Mouse (Mus musculus): ENCODE data around the gene Ppp6r2.
A peak's percentile ranks its signal among the peaks of the same experiment; 100 is the strongest.

The Ppp6r2 gene

GRCm38 (mm10) chr15:89264485-89264884 lies 53.1 kb downstream of the Ppp6r2 start:
- no peak for DNase-seq

- DNase-seq, result no peak
These were observed 64.1 kb downstream of the Ppp6r2 start for GRCm38 (mm10) chr15:89275497-89275896.

DNA sequence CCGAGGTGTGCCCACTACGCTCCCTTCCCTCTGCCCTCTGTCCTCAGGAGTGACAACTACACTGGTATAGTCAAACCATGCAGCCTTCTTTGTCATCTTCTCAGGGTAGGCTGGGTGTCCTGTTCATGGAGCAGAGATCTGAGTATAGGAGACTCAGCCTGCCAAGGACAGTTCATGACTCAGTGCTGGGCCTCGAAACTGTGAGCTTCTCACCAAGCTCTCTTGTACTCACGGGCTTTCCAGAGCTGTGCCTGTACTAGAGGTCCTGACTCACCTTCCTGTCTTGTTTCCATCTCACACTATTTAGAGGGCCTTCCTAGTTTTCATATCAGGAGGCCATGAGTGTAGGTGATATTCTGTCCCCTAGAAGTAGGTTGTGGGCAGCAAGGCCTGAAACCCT lies 66.0 kb downstream of the Ppp6r2 start:
- DNase-seq, result no peak

GRCm38 (mm10) chr15:89282546-89282945 lies 71.2 kb downstream of the Ppp6r2 start:
- DNase-seq, result no peak

DNA sequence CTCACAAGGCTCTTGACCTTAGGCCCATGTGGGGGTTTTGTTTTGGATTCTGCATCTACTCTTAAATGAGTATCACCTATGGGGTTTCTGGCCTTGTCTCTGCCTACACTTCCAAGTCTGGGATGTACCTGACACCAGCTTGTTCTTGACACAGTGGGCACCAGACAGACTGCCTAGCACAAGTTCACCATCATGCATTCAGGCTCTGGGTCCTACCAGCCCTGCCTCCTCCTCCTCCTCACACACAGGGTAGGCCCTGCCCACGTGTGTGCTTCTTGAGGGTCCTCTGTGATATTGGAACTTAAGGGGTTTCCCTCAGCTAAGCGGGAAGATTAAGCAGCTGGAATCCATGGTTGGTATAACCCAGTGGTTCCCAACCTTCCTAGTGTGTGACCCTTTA lies 72.7 kb downstream of the Ppp6r2 start:
- no peak for DNase-seq

- no peak for DNase-seq
These were observed 73.7 kb downstream of the Ppp6r2 start for GRCm38 (mm10) chr15:89285004-89285403.

DNA sequence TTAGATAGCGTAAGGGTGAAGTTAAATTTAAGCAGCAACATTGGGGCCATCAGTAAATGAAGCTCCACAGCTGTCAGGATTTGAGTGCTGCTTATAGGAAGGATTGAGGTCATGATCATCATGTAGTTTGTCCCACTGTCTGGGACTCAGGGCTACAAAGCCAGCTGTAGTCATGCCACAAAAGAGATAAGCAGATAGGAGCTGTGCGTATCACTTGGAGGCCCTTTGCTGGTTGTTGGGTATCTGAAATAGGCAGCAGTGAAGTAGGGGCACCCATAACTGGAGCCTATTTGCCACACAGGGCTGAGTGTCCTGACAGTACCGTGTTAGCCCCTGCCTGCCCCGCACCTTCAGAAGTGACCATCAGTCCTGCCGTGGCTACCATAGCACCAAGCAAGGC lies 74.1 kb downstream of the Ppp6r2 start:
- DNase-seq, result no peak

DNA sequence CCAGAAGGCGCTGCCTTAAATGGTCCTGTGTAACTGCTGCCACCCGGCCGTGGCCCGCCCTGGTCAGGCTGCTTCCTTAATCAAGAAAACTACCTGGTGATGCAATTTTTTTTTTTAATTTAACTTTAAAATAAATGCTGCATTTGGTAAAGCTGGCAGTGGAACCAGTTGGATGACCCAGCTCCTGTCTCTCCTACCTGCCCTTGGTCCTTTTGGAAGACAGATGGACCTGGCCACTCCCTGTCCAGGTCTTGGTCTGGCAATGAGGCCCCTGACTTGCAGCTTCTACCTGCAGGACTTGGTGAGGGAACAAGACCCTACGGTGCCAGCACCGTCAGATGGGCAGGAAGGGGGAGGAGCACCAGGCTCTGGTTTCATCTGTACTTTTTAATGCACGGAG lies 74.8 kb downstream of the Ppp6r2 start:
- no peak for DNase-seq

GRCm38 (mm10) chr15:89286582-89286981 lies 75.2 kb downstream of the Ppp6r2 start:
- DNase-seq, result no peak

- DNase-seq, result no peak
These were observed 76.9 kb downstream of the Ppp6r2 start for GRCm38 (mm10) chr15:89288227-89288767.

GRCm38 (mm10) chr15:89289455-89289854 lies 78.1 kb downstream of the Ppp6r2 start:
- DNase-seq, result no peak

- no peak for DNase-seq
These were observed 80.2 kb downstream of the Ppp6r2 start for GRCm38 (mm10) chr15:89291521-89291920.

DNA sequence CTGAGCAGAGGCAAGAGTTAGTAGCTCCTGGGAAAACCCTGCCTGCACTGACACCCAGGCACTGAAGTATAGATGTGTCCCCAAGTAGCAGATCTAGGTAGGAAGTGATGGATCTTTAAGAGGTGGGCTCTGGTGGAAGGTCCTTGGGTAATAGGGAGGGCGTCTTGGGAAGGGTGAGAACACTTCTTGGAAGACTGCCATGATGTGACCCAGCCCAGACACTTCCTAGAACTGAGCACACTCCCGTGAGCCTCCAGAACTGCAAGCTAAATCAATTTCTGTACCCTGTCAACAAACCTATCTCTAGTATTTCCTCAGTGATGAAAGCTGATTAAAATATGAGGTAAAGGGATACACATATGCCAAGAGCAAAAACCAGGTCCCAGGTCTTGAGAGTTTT lies 81.4 kb downstream of the Ppp6r2 start:
- no peak for DNase-seq

GRCm38 (mm10) chr15:89293778-89294177 lies 82.4 kb downstream of the Ppp6r2 start:
- DNase-seq, result no peak

DNA sequence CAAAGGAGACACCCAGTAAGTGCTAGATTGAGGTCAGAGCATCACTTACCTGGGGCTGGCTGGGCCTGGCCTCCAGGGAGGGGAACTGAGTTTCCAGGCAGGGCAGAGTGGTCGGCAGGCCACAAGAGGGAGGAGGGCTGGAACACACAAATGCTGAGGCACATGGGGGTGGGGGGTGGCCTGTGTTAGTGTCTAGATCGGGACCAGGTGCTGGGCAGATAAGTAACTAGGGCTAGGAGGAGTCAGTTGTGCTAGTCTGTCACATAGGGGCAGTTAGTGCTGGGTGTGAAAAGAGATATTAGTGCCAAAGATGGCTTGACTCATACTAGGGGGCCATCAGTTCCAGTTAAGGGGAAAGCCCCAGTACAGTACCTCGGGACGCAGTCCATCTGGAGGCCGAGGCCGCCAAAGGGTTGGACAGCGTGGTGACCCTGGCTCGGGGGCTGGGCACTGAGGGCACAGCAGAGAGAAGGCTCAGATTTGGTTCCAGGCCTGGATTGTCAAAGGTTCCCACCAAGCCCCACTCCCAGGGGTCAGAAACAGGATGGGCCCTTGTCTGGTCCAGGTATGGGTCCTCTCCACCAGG lies 84.3 kb downstream of the Ppp6r2 start:
- DNase-seq, result no peak

DNA sequence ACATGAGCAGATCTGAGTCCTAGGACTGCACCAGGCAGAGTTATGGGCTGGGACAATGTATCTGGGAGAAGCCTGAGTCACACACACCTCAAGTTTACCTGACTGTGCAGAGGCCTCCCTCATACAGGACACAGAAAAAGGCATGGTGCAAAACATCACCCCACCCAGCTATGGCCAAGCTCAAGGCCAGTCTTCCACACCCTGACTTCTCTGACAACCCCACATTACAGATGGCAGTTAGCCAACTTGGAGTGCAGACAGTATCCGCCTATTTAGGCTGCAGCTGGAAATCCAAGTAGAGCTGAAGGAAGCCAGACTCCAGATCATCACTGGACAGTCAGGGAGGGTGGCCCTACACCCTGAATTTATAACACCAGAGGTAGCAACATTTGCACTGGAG lies 85.1 kb downstream of the Ppp6r2 start:
- DNase-seq, result no peak

DNA sequence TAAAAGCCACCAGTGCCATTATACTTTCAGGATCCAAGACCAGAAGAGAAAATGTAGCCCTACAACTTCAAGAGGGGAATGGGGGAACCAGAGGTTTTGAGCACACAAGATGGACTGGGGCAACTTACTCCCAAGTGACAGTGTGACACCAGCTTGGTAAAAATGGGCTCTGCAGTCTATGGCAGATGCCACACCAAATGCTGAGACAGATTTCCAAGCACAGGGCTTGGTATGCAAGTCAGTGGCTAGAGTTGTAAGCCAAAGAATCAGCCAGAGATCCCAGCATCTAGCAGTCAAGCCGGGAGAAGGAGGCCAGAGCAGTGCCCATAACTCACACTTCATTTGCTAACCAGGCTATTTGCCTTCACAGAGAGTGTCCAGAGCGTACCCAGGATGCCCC lies 86.3 kb downstream of the Ppp6r2 start:
- no peak for DNase-seq

GRCm38 (mm10) chr15:89300180-89300579 lies 88.8 kb downstream of the Ppp6r2 start:
- peak; percentile 51 for DNase-seq

- DNase-seq, result peak; percentile 31
These were observed 89.2 kb downstream of the Ppp6r2 start for GRCm38 (mm10) chr15:89300600-89300999.

GRCm38 (mm10) chr15:89305966-89306365 lies 94.6 kb downstream of the Ppp6r2 start:
- DNase-seq, result no peak

GRCm38 (mm10) chr15:89307461-89307860 lies 96.1 kb downstream of the Ppp6r2 start:
- DNase-seq, result no peak

DNA sequence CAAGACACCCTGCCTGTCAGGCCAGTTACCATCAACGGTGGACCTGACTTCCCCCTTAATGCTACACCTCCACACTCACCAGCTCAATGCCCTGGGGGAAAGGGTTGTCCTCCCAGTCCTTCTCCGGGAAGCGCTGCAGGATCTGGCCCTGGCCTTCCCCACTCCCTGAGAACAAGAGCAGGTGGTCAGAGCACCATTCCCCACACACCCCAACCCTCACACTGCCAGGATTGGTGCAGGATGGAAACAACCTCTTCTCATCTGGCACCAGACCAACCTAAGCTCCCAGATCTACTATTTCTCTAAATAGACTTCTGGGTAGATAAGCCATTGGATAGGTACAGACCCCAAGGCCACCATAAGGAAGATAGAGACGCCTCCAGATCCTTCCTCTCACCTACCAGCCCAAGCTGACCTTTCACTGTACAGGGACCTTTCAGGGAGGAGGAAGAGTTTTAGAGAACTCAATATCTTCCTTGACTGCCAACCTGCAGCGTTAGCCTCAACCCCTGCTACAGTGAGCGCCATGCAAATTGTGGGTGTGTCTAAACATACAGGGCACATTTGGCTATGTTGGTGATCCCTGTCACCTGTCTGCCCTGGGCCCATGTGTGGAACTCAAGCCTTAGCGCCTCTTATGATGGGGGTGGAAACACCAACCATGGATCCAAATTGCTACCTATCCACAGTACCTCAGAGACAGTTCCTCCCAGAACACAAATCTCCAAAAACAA lies 97.2 kb downstream of the Ppp6r2 start:
- DNase-seq, result no peak

GRCm38 (mm10) chr15:89309962-89310498 lies 98.7 kb downstream of the Ppp6r2 start:
- no peak for DNase-seq

DNA sequence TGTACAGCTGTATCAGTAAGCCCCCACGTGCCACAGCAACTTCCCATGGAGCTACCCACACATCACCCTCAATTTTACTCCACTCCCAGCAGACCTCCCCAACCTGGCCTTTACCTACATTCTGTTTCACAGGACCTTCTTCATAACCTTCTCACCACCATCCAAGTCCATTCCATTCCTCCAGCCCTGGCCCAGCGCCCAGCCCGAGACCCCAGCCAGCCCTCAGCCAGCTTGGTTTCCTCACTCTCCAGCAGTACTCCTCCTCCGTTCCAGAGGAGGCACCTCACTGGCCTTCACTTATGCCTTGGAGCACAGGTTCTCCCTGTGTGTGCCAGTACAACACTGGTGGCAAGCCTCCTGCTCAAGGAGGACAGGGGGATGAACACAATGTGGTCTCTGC lies 102.0 kb downstream of the Ppp6r2 start:
- no peak for DNase-seq
